Mouse (Mus musculus): ENCODE measurements around the gene Ippk.

The Ippk gene

DNA sequence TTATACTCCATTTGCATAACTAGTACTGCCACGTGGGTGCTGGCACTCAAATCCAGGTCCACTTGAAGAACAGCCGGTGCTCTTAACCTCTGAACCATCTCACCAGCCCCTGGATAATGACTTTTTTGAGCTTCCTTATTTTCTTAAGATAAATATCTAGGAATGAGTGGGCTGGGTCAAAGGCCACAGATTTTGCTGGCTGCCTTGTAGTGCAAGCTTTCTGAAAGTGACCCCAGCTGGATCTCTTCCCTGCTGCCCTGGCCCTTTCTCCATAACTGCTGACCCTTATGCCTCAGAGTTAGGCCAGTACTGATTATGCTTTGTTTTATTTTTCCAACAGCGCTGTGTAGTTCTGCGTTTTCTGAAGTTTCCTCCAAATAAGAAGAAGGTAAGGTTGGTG, 9.5 kb downstream of the Ippk start:
- no peak for DNase-seq (ENCODE audit: low spot score)

- no peak for DNase-seq (ENCODE audit: low spot score)
Measured at GRCm38 (mm10) chr13:49433268-49434029, 12.4 kb downstream of the Ippk start.

DNA sequence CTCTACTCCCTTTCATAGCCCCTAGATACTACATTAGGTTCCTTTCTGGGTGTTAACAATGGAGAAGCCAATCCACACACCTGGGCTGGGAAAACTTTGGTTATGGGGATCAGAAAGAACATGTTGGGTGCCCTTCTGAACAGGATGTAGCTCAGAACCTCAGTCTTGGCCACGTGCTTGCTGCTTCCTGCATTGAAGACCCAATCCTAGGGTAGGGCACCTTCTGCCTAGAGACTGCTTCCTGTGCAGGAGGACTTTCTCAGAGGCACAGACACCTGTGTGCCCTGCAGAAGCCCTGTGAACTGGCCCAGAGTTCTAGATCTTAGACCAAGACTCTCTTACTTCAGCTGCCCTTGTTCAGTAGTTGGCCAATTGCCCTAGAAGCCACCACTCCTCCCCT, 14.7 kb downstream of the Ippk start:
- DNase-seq (ENCODE audit: low spot score), result no peak

DNA sequence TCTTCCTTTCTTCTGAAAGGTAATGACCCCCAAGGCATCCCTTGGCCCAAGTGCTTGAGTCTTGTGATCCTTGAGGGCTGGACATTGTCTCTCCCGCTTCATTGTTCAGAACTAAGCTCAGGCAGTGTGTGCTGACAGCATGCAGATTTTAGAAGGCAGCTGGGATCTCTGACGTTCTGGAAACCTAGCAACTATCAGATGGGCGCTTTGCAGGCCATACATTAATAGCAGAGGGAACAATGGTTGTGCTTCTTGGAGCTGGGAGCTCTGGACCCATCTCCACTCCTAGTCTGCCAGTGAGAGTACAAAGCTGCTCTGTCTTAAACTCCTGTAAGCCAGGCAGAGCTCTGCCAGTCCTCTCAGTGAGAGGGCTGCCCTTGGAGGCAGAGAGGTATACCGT, 15.1 kb downstream of the Ippk start:
- no peak for DNase-seq (ENCODE audit: low spot score)

DNA sequence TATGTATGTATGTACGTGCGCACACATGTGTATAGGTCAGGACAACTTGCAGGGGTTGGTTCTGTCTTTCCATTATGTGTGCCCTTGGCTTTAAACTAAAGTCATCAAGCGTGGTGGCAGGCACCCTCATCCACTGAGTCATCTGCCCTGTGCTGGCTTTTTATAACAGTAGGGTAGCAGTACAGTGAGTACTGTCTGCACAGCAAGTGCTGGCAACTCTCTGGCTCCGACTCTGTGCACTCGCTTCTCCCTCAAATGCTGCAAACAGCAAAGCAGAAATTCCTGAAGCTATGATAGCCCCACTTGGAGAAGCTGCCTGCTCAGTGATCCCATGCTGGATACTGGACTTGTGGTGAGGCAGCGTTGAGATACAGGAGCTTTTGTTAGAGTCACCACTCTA, 23.4 kb downstream of the Ippk start:
- no peak for DNase-seq (ENCODE audit: low spot score)

DNA sequence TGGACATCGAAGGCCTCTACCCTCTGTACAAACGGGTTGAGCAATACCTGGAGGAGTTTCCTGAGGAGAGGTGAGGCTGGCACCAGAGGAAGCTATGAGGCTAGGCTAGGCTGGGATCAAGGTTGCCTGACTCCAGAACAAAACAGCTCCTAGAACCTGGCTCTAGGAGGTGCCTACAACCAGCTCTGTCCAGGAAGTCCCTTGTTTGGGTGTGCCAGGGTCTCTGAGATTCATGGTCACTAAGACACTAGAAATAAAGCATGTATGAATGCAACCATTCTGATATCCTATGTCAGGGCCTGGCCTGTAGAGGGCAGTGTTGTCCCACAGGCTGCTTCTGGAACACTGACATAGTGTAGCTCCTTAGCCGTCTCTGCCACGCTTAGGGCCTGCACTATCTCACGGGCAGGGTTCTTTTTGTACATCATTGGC, 28.3 kb downstream of the Ippk start:
- peak; percentile 80 for DNase-seq (ENCODE audit: low spot score)

DNA sequence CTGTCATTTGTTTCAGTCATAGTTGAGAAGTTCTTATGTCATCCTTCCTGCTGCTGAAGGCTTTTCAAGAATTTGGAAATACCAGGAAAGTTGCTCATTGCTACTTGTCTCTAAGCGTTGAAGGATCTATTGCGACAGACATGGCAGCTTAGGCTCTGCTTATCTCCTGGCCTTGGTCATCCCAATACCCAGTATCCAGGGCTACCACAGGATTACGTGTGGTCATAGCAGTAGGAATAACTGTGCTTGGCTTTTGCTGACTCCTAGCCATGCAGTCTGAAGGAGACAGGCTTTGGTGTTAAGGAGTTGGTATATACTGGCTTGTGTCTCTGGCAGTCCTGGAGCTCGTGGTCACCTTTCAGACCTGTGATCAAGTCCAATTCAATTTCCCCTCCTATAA, 39.2 kb downstream of the Ippk start:
- no peak for DNase-seq (ENCODE audit: low spot score)

DNA sequence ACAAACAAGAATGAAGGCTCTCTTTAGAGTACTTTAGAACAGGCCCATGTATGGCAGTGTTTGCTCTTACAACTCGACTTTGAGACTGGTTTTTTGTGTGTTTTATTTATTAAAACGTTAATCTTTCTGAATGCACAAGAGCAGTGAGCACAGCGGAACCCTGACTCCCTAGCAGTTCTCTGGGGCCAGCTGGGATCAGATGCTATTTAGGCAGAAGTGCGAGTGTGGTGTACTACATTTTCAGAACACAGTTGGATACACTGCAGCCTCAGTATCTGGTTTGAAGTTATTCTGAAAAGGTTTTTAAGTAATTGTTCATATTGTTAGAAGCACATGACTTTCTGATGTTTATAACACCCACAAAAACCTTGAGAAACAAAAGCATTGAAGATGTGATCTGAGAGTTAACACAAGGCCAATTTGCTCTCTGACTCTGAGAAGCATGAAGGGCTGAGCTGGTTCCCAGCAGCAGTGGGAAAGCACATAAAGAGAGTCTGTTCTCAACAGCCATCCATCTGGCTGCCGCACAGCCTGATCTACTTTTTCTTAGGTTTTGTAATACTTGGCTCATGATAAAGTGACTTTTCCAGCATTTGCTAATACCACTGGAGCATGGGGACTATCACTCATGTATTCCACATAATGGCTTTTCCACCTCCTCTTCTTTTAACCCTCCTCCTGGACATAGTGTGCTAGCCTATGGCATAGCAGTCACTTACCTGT, 39.8 kb downstream of the Ippk start:
- DNase-seq (ENCODE audit: low spot score), result no peak

DNA sequence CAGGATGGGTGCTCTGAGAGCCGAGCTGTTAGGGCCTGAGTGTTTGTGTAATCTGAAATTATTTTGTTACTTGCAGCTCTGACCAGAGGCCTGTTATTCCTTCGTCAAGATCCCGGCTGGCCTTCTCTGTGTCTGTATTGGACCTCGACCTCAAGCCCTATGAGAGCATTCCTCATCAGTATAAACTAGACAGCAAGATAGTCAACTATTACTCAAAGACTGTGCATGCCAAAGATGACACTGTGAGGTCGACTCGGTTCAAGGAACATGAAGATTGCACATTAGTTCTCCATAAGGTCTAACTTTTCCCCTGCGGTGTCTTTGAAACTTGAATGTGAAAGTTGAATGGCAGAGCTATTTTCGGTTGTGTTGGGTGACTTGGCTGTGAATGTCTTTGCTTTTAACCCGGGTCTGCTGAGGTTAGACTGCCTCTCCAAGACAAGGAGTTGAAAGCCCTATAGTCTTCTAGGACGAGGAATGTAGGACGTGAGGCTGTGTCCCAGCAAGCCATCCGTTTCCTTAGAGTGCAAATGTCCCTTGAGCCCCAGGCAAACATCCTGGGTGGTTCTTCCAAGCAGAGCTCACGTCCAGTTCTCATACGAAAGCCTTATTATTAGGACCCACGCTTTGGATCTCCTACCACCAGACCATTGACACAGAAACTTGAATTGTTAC, 40.5 kb downstream of the Ippk start:
- DNase-seq (ENCODE audit: low spot score), result no peak

DNA sequence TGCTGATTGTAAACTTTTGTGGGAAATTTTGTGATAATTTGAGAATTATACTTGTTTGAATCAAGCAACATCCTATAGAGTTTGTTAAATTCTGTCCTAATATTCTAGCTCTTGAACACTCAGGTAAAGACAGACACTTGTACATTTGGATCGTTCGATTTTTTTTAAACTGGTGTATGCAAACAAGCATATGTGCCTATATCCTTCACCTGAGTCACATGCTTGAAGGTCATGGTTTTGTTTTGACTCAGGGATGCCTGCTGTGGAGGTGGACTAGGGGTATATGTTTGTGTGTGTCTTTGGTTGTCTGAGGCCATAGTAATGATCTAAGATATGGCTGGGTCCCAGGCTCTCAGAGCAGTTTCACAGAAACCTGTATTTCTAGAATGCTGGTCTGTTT, 41.9 kb downstream of the Ippk start:
- no peak for DNase-seq (ENCODE audit: low spot score)

GRCm38 (mm10) chr13:49465875-49466274, 44.8 kb downstream of the Ippk start:
- DNase-seq (ENCODE audit: low spot score), result no peak

DNA sequence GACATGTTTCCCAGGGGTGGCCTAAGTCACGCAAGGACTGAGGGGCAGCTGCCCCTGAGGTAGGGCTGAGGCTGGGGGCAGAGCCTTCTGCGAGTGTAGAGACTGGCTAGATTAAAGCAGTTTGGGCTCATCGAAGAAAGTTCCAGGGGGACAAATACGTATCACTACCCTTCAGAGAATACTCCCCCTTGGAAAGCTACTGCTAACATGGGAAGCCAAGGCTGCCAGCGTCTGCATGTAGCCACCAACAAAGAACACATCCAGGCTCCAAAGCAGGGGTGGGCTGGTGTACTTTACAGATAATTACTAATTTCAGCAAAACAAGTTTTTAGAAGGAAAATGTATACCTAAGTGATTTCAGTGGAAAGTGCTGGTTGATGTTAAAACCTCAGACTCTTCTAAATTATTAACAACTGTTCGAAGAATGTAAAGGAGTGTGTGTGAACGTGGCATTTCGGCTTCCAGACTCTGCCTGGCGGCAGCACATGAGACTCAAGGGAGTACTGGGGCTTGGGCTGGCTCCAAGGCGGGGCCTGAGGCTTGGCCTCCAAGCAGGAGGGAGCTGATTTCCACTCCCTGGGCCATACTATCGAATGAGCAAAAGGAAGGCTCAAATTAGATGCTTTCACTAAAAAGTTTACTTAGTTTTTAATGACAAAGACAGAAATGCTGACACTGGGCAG, 45.5 kb downstream of the Ippk start:
- DNase-seq (ENCODE audit: low spot score), result peak; percentile 30

DNA sequence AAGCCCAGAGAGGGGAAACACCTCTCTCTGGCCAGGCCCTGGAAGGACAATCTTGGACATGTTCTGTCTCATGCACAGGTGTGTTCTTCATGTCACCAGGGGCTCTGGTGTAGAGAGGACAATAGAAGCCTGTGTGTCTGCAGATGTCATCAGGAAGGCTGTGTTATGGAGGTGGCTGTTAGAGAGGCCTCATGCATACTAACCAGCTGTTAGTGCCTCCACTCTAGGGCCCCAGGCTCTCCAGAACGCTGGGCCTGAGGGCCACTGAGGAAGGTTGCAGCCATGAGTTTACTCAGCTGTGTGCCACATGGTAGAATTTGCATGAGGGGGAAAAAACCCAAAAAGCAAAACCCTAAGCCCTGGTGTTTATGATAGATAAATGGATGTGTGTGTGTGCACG, 46.5 kb downstream of the Ippk start:
- DNase-seq (ENCODE audit: low spot score), result no peak

DNA sequence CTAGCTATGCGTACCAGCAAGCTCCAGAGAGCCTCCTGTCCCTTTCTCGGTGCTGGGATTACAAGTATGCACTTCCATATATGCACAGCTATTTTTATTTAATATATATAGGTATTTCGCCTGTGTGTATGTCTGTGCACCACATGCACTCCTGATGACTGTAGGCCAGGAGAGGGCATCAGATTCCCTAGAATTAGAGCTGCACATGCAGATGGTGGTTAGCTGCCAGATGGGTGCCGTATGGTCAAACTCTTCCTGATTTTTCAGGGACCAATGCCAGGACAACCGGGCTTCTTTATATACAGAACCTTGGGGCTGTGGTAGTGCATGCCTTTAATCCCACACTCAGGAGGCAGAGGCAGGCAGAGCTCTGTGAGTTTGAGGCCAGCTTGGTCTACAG, 48.0 kb downstream of the Ippk start:
- no peak for DNase-seq (ENCODE audit: low spot score)

DNA sequence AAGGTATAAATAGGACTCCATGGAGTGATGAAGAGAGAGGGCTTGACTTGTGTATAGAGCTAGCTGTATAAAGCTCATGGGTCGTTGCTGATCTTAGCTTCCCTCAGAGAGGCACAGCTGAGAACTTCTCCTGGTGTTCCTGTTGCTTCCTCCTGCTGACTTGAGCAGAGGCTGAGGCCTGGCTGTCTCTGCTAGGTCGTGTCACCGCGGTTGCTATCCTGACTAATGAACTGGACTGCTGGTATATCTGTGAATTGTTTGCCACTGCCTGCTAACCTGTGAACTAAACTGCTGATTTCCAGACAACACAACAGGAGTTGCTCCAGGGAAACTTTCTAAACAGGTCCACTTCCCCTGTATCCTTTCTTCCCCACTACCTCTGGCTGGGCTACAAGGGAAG, 49.3 kb downstream of the Ippk start:
- no peak for DNase-seq (ENCODE audit: low spot score)

- DNase-seq (ENCODE audit: low spot score), result no peak
Measured at GRCm38 (mm10) chr13:49470806-49471205, 49.8 kb downstream of the Ippk start.

DNA sequence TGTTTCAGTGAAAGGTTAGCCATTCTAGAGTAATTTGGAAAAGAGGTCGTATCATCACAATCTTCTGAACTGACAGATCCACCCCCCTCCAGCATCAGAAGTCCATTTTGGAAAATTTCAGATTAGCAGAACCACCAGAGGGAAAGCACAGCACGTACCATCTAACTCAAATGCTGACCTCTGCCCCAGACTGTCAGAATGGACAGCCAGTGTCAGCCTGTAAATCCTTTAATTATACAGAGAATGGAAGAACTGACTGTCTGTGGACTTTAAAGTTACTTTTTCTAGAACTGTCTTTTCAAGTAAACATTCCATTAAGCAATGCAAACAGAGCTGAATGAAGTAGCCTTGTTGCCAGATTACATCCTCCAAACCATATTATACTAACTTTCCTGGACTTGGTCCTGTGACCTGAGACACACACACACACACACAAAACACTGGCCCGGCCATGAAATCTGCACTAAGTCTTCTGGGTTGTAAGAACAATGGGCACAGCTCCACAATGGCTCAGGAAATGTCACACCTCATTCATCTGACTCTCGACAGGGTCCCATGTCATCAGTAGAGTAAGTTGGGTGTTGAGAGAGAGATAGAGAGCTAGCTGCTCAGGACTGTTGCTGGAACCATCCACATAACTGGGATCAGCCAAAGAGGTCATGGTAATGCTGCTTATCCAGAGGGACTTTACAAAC, 51.1 kb downstream of the Ippk start:
- DNase-seq (ENCODE audit: low spot score), result no peak

- DNase-seq (ENCODE audit: low spot score), result no peak
Measured at GRCm38 (mm10) chr13:49472676-49473005, 51.6 kb downstream of the Ippk start.

GRCm38 (mm10) chr13:49477887-49478286, 56.8 kb downstream of the Ippk start:
- DNase-seq (ENCODE audit: low spot score), result no peak

GRCm38 (mm10) chr13:49478851-49479374, 57.9 kb downstream of the Ippk start:
- no peak for DNase-seq (ENCODE audit: low spot score)

DNA sequence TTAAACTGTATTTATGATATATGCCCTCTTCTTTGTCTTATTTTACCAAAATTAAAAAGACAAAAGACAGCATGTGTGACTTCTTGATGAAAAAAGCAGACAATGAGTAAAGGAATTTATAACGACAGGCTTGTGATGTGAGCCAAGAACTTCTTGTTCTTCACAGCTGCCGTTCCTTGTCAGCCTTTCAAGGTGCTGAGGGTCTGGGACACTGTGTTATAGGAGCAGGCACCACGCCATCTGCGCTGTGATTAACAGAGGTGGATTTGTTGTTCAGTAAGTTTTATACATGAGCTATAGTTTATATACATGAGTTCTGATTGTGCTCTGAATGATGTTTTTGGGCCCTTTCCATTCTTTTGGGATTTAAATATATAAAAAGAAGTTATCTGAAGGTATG, 58.4 kb downstream of the Ippk start:
- DNase-seq (ENCODE audit: low spot score), result no peak

DNA sequence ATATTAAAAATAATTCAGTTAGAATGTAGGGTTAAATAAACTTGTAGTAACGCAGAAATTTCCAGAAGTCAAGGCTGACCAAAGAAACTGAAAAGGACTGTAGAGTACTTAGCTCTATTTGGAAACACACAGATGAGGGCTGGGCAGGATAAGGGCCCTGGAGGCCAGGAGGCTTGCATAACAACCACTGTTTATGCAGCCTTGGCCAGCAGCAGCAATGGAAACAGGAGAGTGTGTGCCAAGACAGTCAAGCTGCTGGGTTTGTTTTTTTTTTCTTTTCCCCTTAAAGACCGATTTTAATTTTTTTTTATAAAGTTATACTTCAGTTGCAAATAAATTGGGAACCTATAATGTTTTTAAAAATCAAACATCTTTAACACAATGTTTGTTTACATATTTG, 59.0 kb downstream of the Ippk start:
- DNase-seq (ENCODE audit: low spot score), result peak; percentile 43
